In genomic region chr10:108445606-108446005, GRCm38 (mm10) we compare ENCODE assay signal across 9 mouse cellular contexts.
A peak's percentile ranks its signal among the peaks of the same experiment; 100 is the strongest.
DNase-seq lines count a peak whose midpoint lies in the region; ATAC-seq and TF ChIP-seq lines count a peak whose summit lies in the region.
"Had no signal": no experiment of that assay in that cellular context is flagged by ENCODE, and none has a peak within 500 bp of the region (broad histone marks: within the 10 kb centered on the region; RNA-seq: fewer than 3 reads in every experiment).

No protein-coding gene starts in this region.

- intact Hi-C loops in gastrocnemius, adult 2 months (cut with DNase I): loop anchor here (2.0 to 10.0 kb wide), 5 partner anchors 92 to 641 kb away; partner anchors contain the start of gene Pawr
- intact Hi-C loops in gastrocnemius, postnatal 36 days (cut with DNase I): loop anchor here (2.0 to 10.0 kb wide), 3 partner anchors 92 to 641 kb away; no protein-coding TSS in a partner anchor
- intact Hi-C loops in left cerebral cortex, postnatal 4 days (cut with DNase I): loop anchor here (5.0 kb wide), 1 partner anchor 143 kb away; no protein-coding TSS in a partner anchor

- TF ChIP-seq CTCF in gastrocnemius, adult 2 months (IDR thresholded peaks at IDR 0.05): no peak
- no peak for TF ChIP-seq CTCF in lung, embryonic 14.5 days (IDR thresholded peaks at IDR 0.05; ENCODE audit: low read depth)

- H3K4me1 ChIP-seq in lung, embryonic 14.5 days (ENCODE audit: insufficient read depth): peaks cover 20% of the 10 kb centered on the region

- peak overlapping the region; percentile 68 for H3K4me3 ChIP-seq in gastrocnemius, adult 2 months
- peak overlapping the region; percentile 34 for H3K4me3 ChIP-seq in lung, embryonic 14.5 days (ENCODE audit: low read depth, low read length)

- no peak overlapping the region for H3K9ac ChIP-seq in lung, embryonic 14.5 days

- no peaks in the 10 kb centered on the region for H3K36me3 ChIP-seq in lung, embryonic 14.5 days (ENCODE audit: insufficient read depth)

- ATAC-seq in lung, embryonic 14.5 days (ENCODE audit: insufficient read depth): peak; percentile 23
- peak; percentile 17 for ATAC-seq in inflammation-experienced regulatory T-cells, adult 6 months

- no peak for DNase-seq in gastrocnemius, adult 2 months
- DNase-seq in gastrocnemius, postnatal 36 days: no peak
- DNase-seq in lung, embryonic 14.5 days: no peak
- no peak for DNase-seq in lung, postnatal 14 days
- DNase-seq in lung, postnatal 4 days: peak; percentile 29 to 53
- no peak for DNase-seq in adrenal gland, postnatal 36 days
- no peak for DNase-seq in left cerebral cortex, postnatal 4 days
- DNase-seq: thymus, postnatal 36 days had no signal

- H3K4me2 ChIP-seq in lung, embryonic 14.5 days: peak overlapping the region; percentile 65

- no peaks in the 10 kb centered on the region for H3K9me3 ChIP-seq in lung, embryonic 14.5 days (ENCODE audit: low read depth, low read length)

- H3K27ac ChIP-seq in gastrocnemius, adult 2 months: peak overlapping the region; percentile 75
- peak overlapping the region; percentile 71 for H3K27ac ChIP-seq in lung, embryonic 14.5 days (ENCODE audit: low read depth)

- no peaks in the 10 kb centered on the region for H3K27me3 ChIP-seq in lung, embryonic 14.5 days (ENCODE audit: insufficient read depth, low read length)

- WGBS in lung, embryonic 14.5 days: 11% methylated on average over 10 of the region's 10 CpGs

Comparison
In these comparisons a context has a peak if more than half of its experiments do, and no peak if none do; other contexts are left out.
1. DNase-seq: peak in lung, postnatal 4 days (2 of 2); none in gastrocnemius, adult 2 months (single experiment), gastrocnemius, postnatal 36 days (0 of 2), lung, embryonic 14.5 days (single experiment), lung, postnatal 14 days (single experiment), adrenal gland, postnatal 36 days (0 of 2) and left cerebral cortex, postnatal 4 days (single experiment).